In the genomic region with DNA sequence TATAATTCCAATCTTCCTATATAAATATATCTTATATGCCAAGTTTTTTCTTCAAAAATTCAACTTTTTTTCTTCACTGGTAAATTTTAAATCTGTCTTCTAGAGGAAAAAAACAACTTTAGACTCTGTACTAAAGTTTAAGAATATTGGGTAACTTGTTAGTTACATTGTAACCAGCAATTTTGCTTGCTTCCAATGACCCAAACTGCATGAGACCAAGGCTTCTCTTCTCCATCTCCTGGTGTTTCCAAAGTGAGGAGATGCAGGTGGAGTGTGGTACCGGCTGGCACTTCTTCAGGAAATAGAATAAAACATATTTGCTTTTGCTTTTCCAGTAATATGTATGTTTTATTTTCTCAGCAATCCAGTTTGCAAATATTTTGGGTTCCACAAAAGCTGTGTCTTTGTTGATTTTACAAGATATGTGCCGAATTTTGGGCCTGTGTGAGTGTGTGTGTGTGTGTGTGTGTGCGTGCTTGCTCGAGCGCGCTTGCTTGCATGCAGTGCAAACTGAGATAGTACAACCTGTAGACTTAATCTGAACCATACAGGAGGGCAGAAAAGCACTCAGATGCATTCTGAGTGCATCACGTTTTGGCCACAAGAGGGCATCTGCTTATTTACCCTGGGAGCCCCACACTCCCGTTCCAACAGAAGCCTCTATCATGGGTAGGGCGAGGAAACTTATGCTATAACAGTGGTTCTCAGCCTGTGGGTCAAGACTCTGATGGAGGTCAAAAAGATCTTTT, we compare ENCODE assay signal across 8 mouse cellular contexts. TPM values are rescaled to one million over a fixed set of nuclear protein-coding genes. Genes with fewer than 3 reads are reported as not detected.
DNase-seq lines count a peak whose midpoint lies in the region; ATAC-seq lines count a peak whose summit lies in the region.

No protein-coding gene starts in this region.

- DNase-seq in layer of hippocampus, adult 11-12 months (ENCODE audit: low spot score) = peak; percentile 25
- DNase-seq in layer of hippocampus, postnatal 14 days (ENCODE audit: low spot score in 2 of 2) = no peak
- DNase-seq in NIH3T3 (ENCODE audit: low read depth) = peak; percentile 68
- peak; percentile 17 for DNase-seq in lung, postnatal 14 days
- no peak for DNase-seq in gastrocnemius, adult 18-20 months (ENCODE audit: low spot score)
- no peak for DNase-seq in layer of hippocampus, adult 9-10 months (ENCODE audit: low spot score)

- peak; percentile 60 for ATAC-seq in erythroid progenitor cell, adult 5-6 weeks (replicated peaks; ENCODE audit: low FRiP score, poor library complexity, severe bottlenecking)
- ATAC-seq in cerebellum, adult (ENCODE audit: insufficient number of reproducible peaks, low FRiP score, low TSS enrichment) = no peak

RNA-seq across cellular contexts. Expression of gene Aldh8a1, which starts 1.3 kb away (rescaled TPM):
- total RNA-seq in layer of hippocampus, postnatal 14 days (2021) = not detected
- total RNA-seq in erythroid progenitor cell, adult 5-6 weeks (2015; ENCODE audit: low replicate concordance) = not detected in 2 replicates
- total RNA-seq in erythroid progenitor cell, adult 5-6 weeks (2017; ENCODE audit: low replicate concordance) = not detected in 2 replicates
- total RNA-seq in gastrocnemius, adult 18-20 months (2021) = not detected

Comparison
In these comparisons a context has a peak if more than half of its experiments do, and no peak if none do; other contexts are left out.
1. DNase-seq: peak in layer of hippocampus, adult 11-12 months (single experiment), NIH3T3 (single experiment) and lung, postnatal 14 days (single experiment); none in layer of hippocampus, postnatal 14 days (0 of 2), gastrocnemius, adult 18-20 months (single experiment) and layer of hippocampus, adult 9-10 months (single experiment).